Mouse (Mus musculus) bone marrow, adult 2 months (tissue): ENCODE measurements at regions not wholly inside any gene's neighbourhood (a gene's known extent, or its start where the extent isn't known, plus 50 kb on each side); places are given as distances from the start of the nearest gene placed in this dataset.

Experiments used
- CTCF ChIP-seq: fragments of 200-500 bp; IDR thresholded peaks from 2 replicates; pipeline ENCODE4 v1.5.1; 2011; ENCODE audit warnings: low read length, control low read depth; ENCODE audit not compliant: control insufficient read depth, insufficient read depth
- POLR2A ChIP-seq: fragments of 200-500 bp; IDR thresholded peaks from 2 replicates; pipeline ENCODE4 v1.6.1; 2011; ENCODE audit warnings: low read depth, mild to moderate bottlenecking, control low read depth, low read length, borderline replicate concordance; ENCODE audit not compliant: control insufficient read depth

GRCm38 (mm10) chr15:25216375-25216774 is 197.2 kb downstream of the Basp1 start:
- TF ChIP-seq CTCF (no peak), POLR2A (no peak)
